Mouse (Mus musculus): ENCODE results near the gene Scaper. TPM values are rescaled to one million over a fixed set of nuclear protein-coding genes. Genes with fewer than 3 reads are reported as not detected.
A peak's percentile ranks its signal among the peaks of the same experiment; 100 is the strongest.

The Scaper gene
- polyA plus RNA-seq, 1 experiment from 2014 or later: 12.0 TPM

GRCm38 (mm10) chr9:55581414-55581813 lies 356.5 kb downstream of the Scaper start:
- H3K4me3 ChIP-seq (ENCODE audit: low read depth, low read length): no peak overlapping the region
- WGBS: 35% methylated on average over 3 of the region's 3 CpGs
- H3K27ac ChIP-seq (ENCODE audit: low read depth, low read length): no peak overlapping the region
- H3K27me3 ChIP-seq (ENCODE audit: control insufficient read depth, insufficient read depth, low read length): no peaks in the 10 kb centered on the region
- no peak overlapping the region for H3K4me2 ChIP-seq (ENCODE audit: low read depth, low read length, severe bottlenecking)
- H3K9me3 ChIP-seq (ENCODE audit: control insufficient read depth, low read length): no peaks in the 10 kb centered on the region
- no peaks in the 10 kb centered on the region for H3K36me3 ChIP-seq (ENCODE audit: control insufficient read depth, insufficient read depth, low read length)
- DNase-seq (ENCODE audit: low spot score): no peak
- ATAC-seq (replicated peaks; ENCODE audit: low FRiP score): no peak
- H3K9ac ChIP-seq (ENCODE audit: low read length): no peak overlapping the region
- H3K4me1 ChIP-seq (replicated peaks; ENCODE audit: control insufficient read depth, insufficient read depth, low read length): no peaks in the 10 kb centered on the region

- no peak overlapping the region for H3K4me2 ChIP-seq (ENCODE audit: low read depth, low read length, severe bottlenecking)
- H3K36me3 ChIP-seq (ENCODE audit: control insufficient read depth, insufficient read depth, low read length): no peaks in the 10 kb centered on the region
- no peaks in the 10 kb centered on the region for H3K27me3 ChIP-seq (ENCODE audit: control insufficient read depth, insufficient read depth, low read length)
- WGBS: 81% methylated on average over 1 of the region's 1 CpGs
- no peak overlapping the region for H3K9ac ChIP-seq (ENCODE audit: low read length)
- no peaks in the 10 kb centered on the region for H3K4me1 ChIP-seq (replicated peaks; ENCODE audit: control insufficient read depth, insufficient read depth, low read length)
- no peak overlapping the region for H3K4me3 ChIP-seq (ENCODE audit: low read depth, low read length)
- DNase-seq (ENCODE audit: low spot score): no peak
- no peak for ATAC-seq (replicated peaks; ENCODE audit: low FRiP score)
- no peak overlapping the region for H3K27ac ChIP-seq (ENCODE audit: low read depth, low read length)
- H3K9me3 ChIP-seq (ENCODE audit: control insufficient read depth, low read length): no peaks in the 10 kb centered on the region
Observed at GRCm38 (mm10) chr9:55576571-55576970, 361.3 kb downstream of the Scaper start.

- no peak overlapping the region for H3K4me2 ChIP-seq (ENCODE audit: low read depth, low read length, severe bottlenecking)
- no peak overlapping the region for H3K27ac ChIP-seq (ENCODE audit: low read depth, low read length)
- no peaks in the 10 kb centered on the region for H3K9me3 ChIP-seq (ENCODE audit: control insufficient read depth, low read length)
- H3K36me3 ChIP-seq (ENCODE audit: control insufficient read depth, insufficient read depth, low read length): no peaks in the 10 kb centered on the region
- no peak overlapping the region for H3K9ac ChIP-seq (ENCODE audit: low read length)
- WGBS: 92% methylated on average over 1 of the region's 1 CpGs
- H3K4me1 ChIP-seq (replicated peaks; ENCODE audit: control insufficient read depth, insufficient read depth, low read length): no peaks in the 10 kb centered on the region
- no peaks in the 10 kb centered on the region for H3K27me3 ChIP-seq (ENCODE audit: control insufficient read depth, insufficient read depth, low read length)
- no peak for DNase-seq (ENCODE audit: low spot score)
- no peak for ATAC-seq (replicated peaks; ENCODE audit: low FRiP score)
- no peak overlapping the region for H3K4me3 ChIP-seq (ENCODE audit: low read depth, low read length)
Observed at GRCm38 (mm10) chr9:55571071-55571470, 366.8 kb downstream of the Scaper start.

GRCm38 (mm10) chr9:55568466-55569159 lies 369.3 kb downstream of the Scaper start:
- H3K4me1 ChIP-seq (replicated peaks; ENCODE audit: control insufficient read depth, insufficient read depth, low read length): no peaks in the 10 kb centered on the region
- H3K9me3 ChIP-seq (ENCODE audit: control insufficient read depth, low read length): no peaks in the 10 kb centered on the region
- H3K9ac ChIP-seq (ENCODE audit: low read length): no peak overlapping the region
- ATAC-seq (replicated peaks; ENCODE audit: low FRiP score) (no peak), DNase-seq (ENCODE audit: low spot score) (no peak)
- no peaks in the 10 kb centered on the region for H3K36me3 ChIP-seq (ENCODE audit: control insufficient read depth, insufficient read depth, low read length)
- H3K4me2 ChIP-seq (ENCODE audit: low read depth, low read length, severe bottlenecking): no peak overlapping the region
- no peak overlapping the region for H3K27ac ChIP-seq (ENCODE audit: low read depth, low read length)
- no peak overlapping the region for H3K4me3 ChIP-seq (ENCODE audit: low read depth, low read length)
- WGBS: 74% methylated on average over 5 of the region's 5 CpGs
- no peaks in the 10 kb centered on the region for H3K27me3 ChIP-seq (ENCODE audit: control insufficient read depth, insufficient read depth, low read length)

GRCm38 (mm10) chr9:55560960-55561359 lies 377.0 kb downstream of the Scaper start:
- no peak overlapping the region for H3K4me3 ChIP-seq (ENCODE audit: low read depth, low read length)
- no peaks in the 10 kb centered on the region for H3K36me3 ChIP-seq (ENCODE audit: control insufficient read depth, insufficient read depth, low read length)
- H3K4me1 ChIP-seq (replicated peaks; ENCODE audit: control insufficient read depth, insufficient read depth, low read length): no peaks in the 10 kb centered on the region
- no peaks in the 10 kb centered on the region for H3K9me3 ChIP-seq (ENCODE audit: control insufficient read depth, low read length)
- DNase-seq (ENCODE audit: low spot score) (no peak), ATAC-seq (replicated peaks; ENCODE audit: low FRiP score) (no peak)
- no peak overlapping the region for H3K9ac ChIP-seq (ENCODE audit: low read length)
- no peaks in the 10 kb centered on the region for H3K27me3 ChIP-seq (ENCODE audit: control insufficient read depth, insufficient read depth, low read length)
- H3K27ac ChIP-seq (ENCODE audit: low read depth, low read length): no peak overlapping the region
- no peak overlapping the region for H3K4me2 ChIP-seq (ENCODE audit: low read depth, low read length, severe bottlenecking)
- WGBS: 100% methylated on average over 1 of the region's 1 CpGs

GRCm38 (mm10) chr9:55554986-55555385 lies 382.9 kb downstream of the Scaper start:
- H3K4me1 ChIP-seq (replicated peaks; ENCODE audit: control insufficient read depth, insufficient read depth, low read length): no peaks in the 10 kb centered on the region
- no peak overlapping the region for H3K4me3 ChIP-seq (ENCODE audit: low read depth, low read length)
- no peaks in the 10 kb centered on the region for H3K9me3 ChIP-seq (ENCODE audit: control insufficient read depth, low read length)
- no peak overlapping the region for H3K9ac ChIP-seq (ENCODE audit: low read length)
- H3K4me2 ChIP-seq (ENCODE audit: low read depth, low read length, severe bottlenecking): no peak overlapping the region
- WGBS: 76% methylated on average over 1 of the region's 1 CpGs
- ATAC-seq (replicated peaks; ENCODE audit: low FRiP score) (no peak), DNase-seq (ENCODE audit: low spot score) (no peak)
- peaks cover 2% of the 10 kb centered on the region for H3K27me3 ChIP-seq (ENCODE audit: control insufficient read depth, insufficient read depth, low read length)
- no peak overlapping the region for H3K27ac ChIP-seq (ENCODE audit: low read depth, low read length)
- no peaks in the 10 kb centered on the region for H3K36me3 ChIP-seq (ENCODE audit: control insufficient read depth, insufficient read depth, low read length)

- ATAC-seq (replicated peaks; ENCODE audit: low FRiP score): 0 out of 2 replicates have a peak, but pooled peaks have one; percentile 37
- DNase-seq (ENCODE audit: low spot score): peak; percentile 61
- Histone ChIP-seq H3K9me3 (ENCODE audit: control insufficient read depth, low read length) (no peaks in the 10 kb centered on the region), H3K4me1 (replicated peaks; ENCODE audit: control insufficient read depth, insufficient read depth, low read length) (peaks cover 12% of the 10 kb centered on the region), H3K27ac (ENCODE audit: low read depth, low read length) (no peak overlapping the region), H3K4me2 (ENCODE audit: low read depth, low read length, severe bottlenecking) (no peak overlapping the region), H3K4me3 (ENCODE audit: low read depth, low read length) (no peak overlapping the region), H3K9ac (ENCODE audit: low read length) (no peak overlapping the region), H3K36me3 (ENCODE audit: control insufficient read depth, insufficient read depth, low read length) (no peaks in the 10 kb centered on the region), H3K27me3 (ENCODE audit: control insufficient read depth, insufficient read depth, low read length) (peaks cover 54% of the 10 kb centered on the region)
- WGBS: 2% methylated on average over 16 of the region's 16 CpGs
Observed at GRCm38 (mm10) chr9:55549302-55549890, 388.5 kb downstream of the Scaper start.

GRCm38 (mm10) chr9:55548871-55549270 lies 389.0 kb downstream of the Scaper start:
- Histone ChIP-seq H3K27me3 (ENCODE audit: control insufficient read depth, insufficient read depth, low read length) (peaks cover 58% of the 10 kb centered on the region), H3K4me2 (ENCODE audit: low read depth, low read length, severe bottlenecking) (no peak overlapping the region), H3K9me3 (ENCODE audit: control insufficient read depth, low read length) (no peaks in the 10 kb centered on the region), H3K36me3 (ENCODE audit: control insufficient read depth, insufficient read depth, low read length) (no peaks in the 10 kb centered on the region), H3K4me1 (replicated peaks; ENCODE audit: control insufficient read depth, insufficient read depth, low read length) (peaks cover 13% of the 10 kb centered on the region), H3K4me3 (ENCODE audit: low read depth, low read length) (no peak overlapping the region), H3K9ac (ENCODE audit: low read length) (no peak overlapping the region), H3K27ac (ENCODE audit: low read depth, low read length) (no peak overlapping the region)
- 14% methylated on average over 3 of the region's 3 CpGs for WGBS
- ATAC-seq (replicated peaks; ENCODE audit: low FRiP score): no peak
- DNase-seq (ENCODE audit: low spot score): no peak
